Mouse (Mus musculus): ENCODE measurements at regions not wholly inside any gene's neighbourhood (a gene's known extent, or its start where the extent isn't known, plus 50 kb on each side); places are given as distances from the start of the nearest gene placed in this dataset.

- no peak for DNase-seq
Measured at GRCm38 (mm10) chr4:9002380-9002779, 763.5 kb upstream of the Car8 start.

GRCm38 (mm10) chr4:8998606-8999005 is 759.8 kb upstream of the Car8 start:
- DNase-seq = no peak

GRCm38 (mm10) chr4:8992171-8992570 is 753.3 kb upstream of the Car8 start:
- no peak for DNase-seq

- DNase-seq = no peak
Measured at GRCm38 (mm10) chr4:8990551-8990950, 751.7 kb upstream of the Car8 start.

GRCm38 (mm10) chr4:8989614-8990013 is 750.8 kb upstream of the Car8 start:
- no peak for DNase-seq

- DNase-seq = no peak
Measured at GRCm38 (mm10) chr4:8989110-8989509, 750.3 kb upstream of the Car8 start.

GRCm38 (mm10) chr4:8988345-8988733 is 749.5 kb upstream of the Car8 start:
- DNase-seq = no peak

GRCm38 (mm10) chr4:8987544-8988344 is 748.9 kb upstream of the Car8 start:
- DNase-seq = no peak

- DNase-seq = no peak
Measured at GRCm38 (mm10) chr4:8986394-8987091, 747.7 kb upstream of the Car8 start.

- DNase-seq = no peak
Measured at GRCm38 (mm10) chr4:8984059-8984606, 745.3 kb upstream of the Car8 start.

- DNase-seq = no peak
Measured at GRCm38 (mm10) chr4:8978949-8979348, 740.1 kb upstream of the Car8 start.

GRCm38 (mm10) chr4:8969951-8970455 is 731.2 kb upstream of the Car8 start:
- DNase-seq = no peak

GRCm38 (mm10) chr4:8968741-8969140 is 729.9 kb upstream of the Car8 start:
- DNase-seq = no peak

GRCm38 (mm10) chr4:8967986-8968385 is 729.1 kb upstream of the Car8 start:
- no peak for DNase-seq

GRCm38 (mm10) chr4:8965563-8965962 is 726.7 kb upstream of the Car8 start:
- DNase-seq = no peak

- no peak for DNase-seq
Measured at GRCm38 (mm10) chr4:8962959-8963572, 724.2 kb upstream of the Car8 start.

GRCm38 (mm10) chr4:8961851-8962250 is 723.0 kb upstream of the Car8 start:
- no peak for DNase-seq

- no peak for DNase-seq
Measured at GRCm38 (mm10) chr4:8957771-8958170, 718.9 kb upstream of the Car8 start.

- no peak for DNase-seq
Measured at GRCm38 (mm10) chr4:8957023-8957343, 718.1 kb upstream of the Car8 start.

GRCm38 (mm10) chr4:8956312-8957022 is 717.6 kb upstream of the Car8 start:
- no peak for DNase-seq

GRCm38 (mm10) chr4:8955306-8955705 is 716.5 kb upstream of the Car8 start:
- no peak for DNase-seq

- DNase-seq = peak; percentile 12
Measured at GRCm38 (mm10) chr4:8954356-8954914, 715.6 kb upstream of the Car8 start.

- no peak for DNase-seq
Measured at GRCm38 (mm10) chr4:8953181-8953580, 714.3 kb upstream of the Car8 start.

All from right cerebral cortex, adult 18-20 months (tissue).